Mouse (Mus musculus) ES-E14 (cell line): ENCODE measurements around the gene Ccdc96.

Experiments
- CHD2 ChIP-seq: IDR thresholded peaks from 2 replicates; pipeline ENCODE4 v1.6.1; 2014; ENCODE audit warnings: mild to moderate bottlenecking, low read depth, low read length, inconsistent platforms
- HCFC1 ChIP-seq: IDR thresholded peaks from 2 replicates; pipeline ENCODE4 v1.6.1; 2012; ENCODE audit warnings: low read length, inconsistent platforms, borderline replicate concordance; ENCODE audit not compliant: insufficient read depth
- MAFK ChIP-seq: IDR thresholded peaks from 2 replicates; pipeline ENCODE4 v1.6.1; 2014; ENCODE audit warnings: mild to moderate bottlenecking, low read depth, low read length, inconsistent platforms; ENCODE audit not compliant: insufficient read depth
- ZC3H11A ChIP-seq: IDR thresholded peaks from 2 replicates; pipeline ENCODE4 v1.6.1; 2012; ENCODE audit warnings: low read depth, mild to moderate bottlenecking, inconsistent platforms, low read length, borderline replicate concordance
- ZNF384 ChIP-seq: IDR thresholded peaks from 2 replicates; pipeline ENCODE4 v1.6.1; 2012; ENCODE audit warnings: low read depth, low read length, inconsistent platforms

GRCm38 (mm10) chr5:36508351-36508750, 24.0 kb downstream of the Ccdc96 start:
- TF ChIP-seq HCFC1 (no peak), ZC3H11A (no peak), CHD2 (no peak), MAFK (no peak), ZNF384 (no peak)
